Mouse (Mus musculus): ENCODE measurements around the gene Nelfcd. TPM values are rescaled to one million over a fixed set of nuclear protein-coding genes. Genes with fewer than 3 reads are reported as not detected.

Gene Nelfcd
- 68.3 and 70.6 TPM in 2 replicates for polyA plus RNA-seq (2012)

- TF ChIP-seq GATA1 (IDR thresholded peaks at IDR 0.05; ENCODE audit: low read length), result no peak
These were observed at the start of gene Nelfcd for GRCm38 (mm10) chr2:174415731-174416310. Gene Nelfcd, plus strand, starts transcription at chr2:174415804.

- no peak for TF ChIP-seq GATA1 (IDR thresholded peaks at IDR 0.05; ENCODE audit: low read length)
These were observed 49.0 kb upstream of the Nelfcd start for GRCm38 (mm10) chr2:174366571-174366970.

GRCm38 (mm10) chr2:174381021-174381420 is 34.6 kb upstream of the Nelfcd start:
- TF ChIP-seq GATA1 (IDR thresholded peaks at IDR 0.05; ENCODE audit: low read length), result no peak

- TF ChIP-seq GATA1 (IDR thresholded peaks at IDR 0.05; ENCODE audit: low read length), result no peak
These were observed 23.7 kb upstream of the Nelfcd start for GRCm38 (mm10) chr2:174391936-174392335.

GRCm38 (mm10) chr2:174392554-174392953 is 23.1 kb upstream of the Nelfcd start:
- TF ChIP-seq GATA1 (IDR thresholded peaks at IDR 0.05; ENCODE audit: low read length), result no peak

GRCm38 (mm10) chr2:174393383-174393782 is 22.2 kb upstream of the Nelfcd start:
- no peak for TF ChIP-seq GATA1 (IDR thresholded peaks at IDR 0.05; ENCODE audit: low read length)

GRCm38 (mm10) chr2:174396643-174397042 is 19.0 kb upstream of the Nelfcd start:
- no peak for TF ChIP-seq GATA1 (IDR thresholded peaks at IDR 0.05; ENCODE audit: low read length)

- no peak for TF ChIP-seq GATA1 (IDR thresholded peaks at IDR 0.05; ENCODE audit: low read length)
These were observed 18.5 kb upstream of the Nelfcd start for GRCm38 (mm10) chr2:174397065-174397464.

- no peak for TF ChIP-seq GATA1 (IDR thresholded peaks at IDR 0.05; ENCODE audit: low read length)
These were observed 17.7 kb upstream of the Nelfcd start for GRCm38 (mm10) chr2:174397881-174398280.

- no peak for TF ChIP-seq GATA1 (IDR thresholded peaks at IDR 0.05; ENCODE audit: low read length)
These were observed 15.2 kb upstream of the Nelfcd start for GRCm38 (mm10) chr2:174400396-174400795.

- no peak for TF ChIP-seq GATA1 (IDR thresholded peaks at IDR 0.05; ENCODE audit: low read length)
These were observed 5.4 kb upstream of the Nelfcd start for GRCm38 (mm10) chr2:174410222-174410621.

GRCm38 (mm10) chr2:174413127-174413526 is 2.5 kb upstream of the Nelfcd start:
- TF ChIP-seq GATA1 (IDR thresholded peaks at IDR 0.05; ENCODE audit: low read length), result no peak

GRCm38 (mm10) chr2:174415001-174415730 is 438 bp upstream of the Nelfcd start:
- no peak for TF ChIP-seq GATA1 (IDR thresholded peaks at IDR 0.05; ENCODE audit: low read length)

- TF ChIP-seq GATA1 (IDR thresholded peaks at IDR 0.05; ENCODE audit: low read length), result no peak
These were observed 5.5 kb downstream of the Nelfcd start for GRCm38 (mm10) chr2:174421107-174421506.

- no peak for TF ChIP-seq GATA1 (IDR thresholded peaks at IDR 0.05; ENCODE audit: low read length)
These were observed 8.9 kb downstream of the Nelfcd start for GRCm38 (mm10) chr2:174424301-174425085.

GRCm38 (mm10) chr2:174426856-174427255 is 11.3 kb downstream of the Nelfcd start:
- TF ChIP-seq GATA1 (IDR thresholded peaks at IDR 0.05; ENCODE audit: low read length), result no peak
